Mouse (Mus musculus): ENCODE data around the gene Vpreb3.

Vpreb3 gene

GRCm38 (mm10) chr10:75942736-75943477 is at the start of gene Vpreb3:
Gene Vpreb3 (plus strand): TSS chr10:75943057.
- no peak for DNase-seq (ENCODE audit: low spot score)

- DNase-seq (ENCODE audit: low spot score), result peak; percentile 98
Measured at GRCm38 (mm10) chr10:75893089-75893750, 49.6 kb upstream of the Vpreb3 start, which contains the start of gene Derl3. Gene Derl3 (plus strand): TSS chr10:75893413.

GRCm38 (mm10) chr10:75894601-75895000 is 48.3 kb upstream of the Vpreb3 start:
- DNase-seq (ENCODE audit: low spot score), result no peak

GRCm38 (mm10) chr10:75895730-75896129 is 47.1 kb upstream of the Vpreb3 start:
- DNase-seq (ENCODE audit: low spot score), result no peak

- no peak for DNase-seq (ENCODE audit: low spot score)
Measured at GRCm38 (mm10) chr10:75896208-75896607, 46.6 kb upstream of the Vpreb3 start.

- no peak for DNase-seq (ENCODE audit: low spot score)
Measured at GRCm38 (mm10) chr10:75897373-75897772, 45.5 kb upstream of the Vpreb3 start.

GRCm38 (mm10) chr10:75898039-75898564 is 44.8 kb upstream of the Vpreb3 start:
- DNase-seq (ENCODE audit: low spot score), result no peak

GRCm38 (mm10) chr10:75898846-75899245 is 44.0 kb upstream of the Vpreb3 start:
- no peak for DNase-seq (ENCODE audit: low spot score)

GRCm38 (mm10) chr10:75904391-75904790 is 38.5 kb upstream of the Vpreb3 start:
- DNase-seq (ENCODE audit: low spot score), result no peak

GRCm38 (mm10) chr10:75906882-75907281 is 36.0 kb upstream of the Vpreb3 start:
- no peak for DNase-seq (ENCODE audit: low spot score)

GRCm38 (mm10) chr10:75910698-75911097 is 32.2 kb upstream of the Vpreb3 start:
- no peak for DNase-seq (ENCODE audit: low spot score)

GRCm38 (mm10) chr10:75913013-75913589 is 29.8 kb upstream of the Vpreb3 start:
- no peak for DNase-seq (ENCODE audit: low spot score)

- DNase-seq (ENCODE audit: low spot score), result no peak
Measured at GRCm38 (mm10) chr10:75915557-75915956, 27.3 kb upstream of the Vpreb3 start.

- no peak for DNase-seq (ENCODE audit: low spot score)
Measured at GRCm38 (mm10) chr10:75916840-75917239, 26.0 kb upstream of the Vpreb3 start.

GRCm38 (mm10) chr10:75919026-75919425 is 23.8 kb upstream of the Vpreb3 start:
- DNase-seq (ENCODE audit: low spot score), result no peak

- peak; percentile 87 for DNase-seq (ENCODE audit: low spot score)
Measured at GRCm38 (mm10) chr10:75921026-75921725, 21.7 kb upstream of the Vpreb3 start, which contains the start of gene Smarcb1. Gene Smarcb1 (minus strand): TSS chr10:75921617.

- DNase-seq (ENCODE audit: low spot score), result no peak
Measured at GRCm38 (mm10) chr10:75921726-75922560, 20.9 kb upstream of the Vpreb3 start.

GRCm38 (mm10) chr10:75924324-75924723 is 18.5 kb upstream of the Vpreb3 start:
- no peak for DNase-seq (ENCODE audit: low spot score)

- DNase-seq (ENCODE audit: low spot score), result no peak
Measured at GRCm38 (mm10) chr10:75926396-75926795, 16.5 kb upstream of the Vpreb3 start.

GRCm38 (mm10) chr10:75930304-75930703 is 12.6 kb upstream of the Vpreb3 start:
- no peak for DNase-seq (ENCODE audit: low spot score)

- no peak for DNase-seq (ENCODE audit: low spot score)
Measured at GRCm38 (mm10) chr10:75931311-75931710, 11.5 kb upstream of the Vpreb3 start.

Measured in left cerebral cortex, adult 11 months (tissue).